Mouse (Mus musculus) urinary bladder, postnatal 36 days (tissue): ENCODE results near the gene Hist1h3i.

Source experiments
- DNase-seq, 2 experiments: peaks; one replicate each; pipeline ENCODE4 v3.0.0; 2022; ENCODE audit warnings: low spot score in 2 of 2, mixed read lengths in 1 of 2

Gene Hist1h3i

GRCm38 (mm10) chr13:21734010-21734905 is 48.9 kb downstream of the Hist1h3i start:
- DNase-seq: peak; percentile 69 to 75

- no peak for DNase-seq
Measured at GRCm38 (mm10) chr13:21733466-21733865, 49.7 kb downstream of the Hist1h3i start.
